Mouse (Mus musculus) liver, embryonic 13.5 days (tissue): ENCODE measurements around the gene Cpa4. TPM values are rescaled to one million over a fixed set of nuclear protein-coding genes. Genes with fewer than 3 reads are reported as not detected.

Experiments
- ATAC-seq: fragments of 200-750 bp; cut with Nextera tagmentation; 2 replicates; pipeline ENCODE4 v1.8.0; 2017; ENCODE audit warnings: low read depth, mild to moderate bottlenecking, moderate number of reproducible peaks, moderate library complexity
- DNase-seq: peaks from one replicate; pipeline ENCODE4 v3.0.0; 2022
- H3K27ac ChIP-seq: fragments of 300-500 bp; sonication (generic); 2 replicates; pipeline ENCODE4 v1.5.1; 2015; ENCODE audit warnings: moderate library complexity, mild to moderate bottlenecking, inconsistent platforms
- H3K27me3 ChIP-seq: fragments of 300-500 bp; sonication (generic); 2 replicates; pipeline ENCODE4 v1.6.1; 2015; ENCODE audit warnings: mild to moderate bottlenecking, inconsistent platforms
- H3K36me3 ChIP-seq: fragments of 300-500 bp; sonication (generic); 2 replicates; pipeline ENCODE4 v1.6.1; 2015; ENCODE audit warnings: mild to moderate bottlenecking, inconsistent platforms
- H3K4me1 ChIP-seq: fragments of 300-500 bp; sonication (generic); replicated peaks from 2 replicates; pipeline ENCODE4 v1.6.1; 2015; ENCODE audit warnings: inconsistent platforms
- H3K4me2 ChIP-seq: fragments of 300-500 bp; sonication (generic); 2 replicates; pipeline ENCODE4 v1.6.1; 2015; ENCODE audit warnings: inconsistent platforms, mild to moderate bottlenecking, moderate library complexity
- H3K4me3 ChIP-seq: fragments of 300-500 bp; sonication (generic); replicated peaks from 2 replicates; pipeline ENCODE4 v1.5.1; 2015; ENCODE audit warnings: mild to moderate bottlenecking, inconsistent platforms
- H3K9ac ChIP-seq: fragments of 300-500 bp; sonication (generic); 2 replicates; pipeline ENCODE4 v1.6.1; 2015; ENCODE audit warnings: mild to moderate bottlenecking, inconsistent platforms
- H3K9me3 ChIP-seq: fragments of 300-500 bp; sonication (generic); replicated peaks from 2 replicates; pipeline ENCODE4 v1.6.1; 2016; ENCODE audit warnings: inconsistent platforms
- WGBS: fragments of 180-500 bp; shearing (Covaris S2); methylation state at CpG from one replicate; pipeline ENCODE4 v1.1.7; 2015; ENCODE audit not compliant: insufficient replicate concordance; 5-methylcytosine and 5-hydroxymethylcytosine counted together
- polyA plus RNA-seq: library from polyadenylated mRNA; unstranded; fragments of >200 nt; fragmentation: Nextera tagmentation; extraction: Ambion mirVana; gene quantifications from 2 replicates; pipeline ENCODE4 v1.2.1, GENCODE M21; 2015

Cpa4 gene
- polyA plus RNA-seq, 1 experiment from 2014 or later: 0.13 TPM

GRCm38 (mm10) chr6:30552628-30553027 is 15.5 kb upstream of the Cpa4 start:
- no peaks in the 10 kb centered on the region for H3K36me3 ChIP-seq
- no peaks in the 10 kb centered on the region for H3K9me3 ChIP-seq
- no peak overlapping the region for H3K27ac ChIP-seq
- H3K4me3 ChIP-seq: no peak overlapping the region
- ATAC-seq: no peak
- H3K9ac ChIP-seq: no peak overlapping the region
- H3K4me2 ChIP-seq: no peak overlapping the region
- 46% methylated on average over 6 of the region's 6 CpGs for WGBS
- peaks cover 50% of the 10 kb centered on the region for H3K27me3 ChIP-seq
- DNase-seq: no peak
- H3K4me1 ChIP-seq: peaks cover 6% of the 10 kb centered on the region; the same call in 1 of the 2 replicates

GRCm38 (mm10) chr6:30553381-30554010 is 14.7 kb upstream of the Cpa4 start:
- WGBS: 62% methylated on average over 7 of the region's 7 CpGs
- H3K36me3 ChIP-seq: no peaks in the 10 kb centered on the region
- no peak overlapping the region for H3K27ac ChIP-seq
- H3K4me3 ChIP-seq: no peak overlapping the region
- H3K9me3 ChIP-seq: no peaks in the 10 kb centered on the region
- ATAC-seq (no peak), DNase-seq (no peak)
- no peak overlapping the region for H3K9ac ChIP-seq
- peaks cover 41% of the 10 kb centered on the region for H3K27me3 ChIP-seq
- H3K4me1 ChIP-seq: no peaks in the 10 kb centered on the region
- no peak overlapping the region for H3K4me2 ChIP-seq

GRCm38 (mm10) chr6:30554092-30554491 is 14.1 kb upstream of the Cpa4 start:
- peaks cover 36% of the 10 kb centered on the region for H3K27me3 ChIP-seq
- 69% methylated on average over 5 of the region's 5 CpGs for WGBS
- H3K4me3 ChIP-seq: no peak overlapping the region
- no peak for ATAC-seq
- no peak overlapping the region for H3K4me2 ChIP-seq
- no peak overlapping the region for H3K27ac ChIP-seq
- DNase-seq: no peak
- no peak overlapping the region for H3K9ac ChIP-seq
- no peaks in the 10 kb centered on the region for H3K4me1 ChIP-seq
- no peaks in the 10 kb centered on the region for H3K9me3 ChIP-seq
- no peaks in the 10 kb centered on the region for H3K36me3 ChIP-seq

GRCm38 (mm10) chr6:30554621-30555170 is 13.5 kb upstream of the Cpa4 start:
- no peak overlapping the region for H3K9ac ChIP-seq
- ATAC-seq (no peak), DNase-seq (no peak)
- H3K36me3 ChIP-seq: no peaks in the 10 kb centered on the region
- WGBS: 72% methylated on average over 5 of the region's 5 CpGs
- no peaks in the 10 kb centered on the region for H3K4me1 ChIP-seq
- H3K27me3 ChIP-seq: peaks cover 30% of the 10 kb centered on the region
- H3K27ac ChIP-seq: no peak overlapping the region
- H3K9me3 ChIP-seq: no peaks in the 10 kb centered on the region
- no peak overlapping the region for H3K4me2 ChIP-seq
- H3K4me3 ChIP-seq: no peak overlapping the region

GRCm38 (mm10) chr6:30556080-30556479 is 12.1 kb upstream of the Cpa4 start:
- Histone ChIP-seq H3K9me3 (no peaks in the 10 kb centered on the region), H3K4me1 (no peaks in the 10 kb centered on the region), H3K9ac (no peak overlapping the region), H3K4me2 (no peak overlapping the region), H3K27me3 (peaks cover 18% of the 10 kb centered on the region), H3K27ac (no peak overlapping the region), H3K36me3 (no peaks in the 10 kb centered on the region), H3K4me3 (no peak overlapping the region)
- DNase-seq (no peak), ATAC-seq (no peak)
- 25% methylated on average over 7 of the region's 9 CpGs for WGBS

- H3K9me3 ChIP-seq: no peaks in the 10 kb centered on the region
- no peak for DNase-seq
- no peak overlapping the region for H3K4me2 ChIP-seq
- no peak overlapping the region for H3K4me3 ChIP-seq
- no peak for ATAC-seq
- H3K27ac ChIP-seq: no peak overlapping the region
- H3K27me3 ChIP-seq: 0 out of 2 replicates have a peak, but pooled peaks cover 5% of the 10 kb centered on the region
- 39% methylated on average over 1 of the region's 1 CpGs for WGBS
- H3K4me1 ChIP-seq: 0 out of 2 replicates have a peak, but pooled peaks cover 3% of the 10 kb centered on the region
- no peaks in the 10 kb centered on the region for H3K36me3 ChIP-seq
- H3K9ac ChIP-seq: no peak overlapping the region
These were observed 8.4 kb upstream of the Cpa4 start for GRCm38 (mm10) chr6:30559726-30560125.

GRCm38 (mm10) chr6:30562132-30562531 is 6.0 kb upstream of the Cpa4 start:
- no peak for DNase-seq
- H3K9me3 ChIP-seq: no peaks in the 10 kb centered on the region
- 38% methylated on average over 4 of the region's 4 CpGs for WGBS

GRCm38 (mm10) chr6:30563575-30563974 is 4.6 kb upstream of the Cpa4 start:
- DNase-seq (no peak), ATAC-seq (no peak)
- WGBS: 58% methylated on average over 6 of the region's 6 CpGs

More at GRCm38 (mm10) chr6:30562132-30562531, 6.0 kb upstream of the Cpa4 start:
- Histone ChIP-seq H3K36me3 (no peaks in the 10 kb centered on the region), H3K4me2 (no peak overlapping the region), H3K4me3 (no peak overlapping the region), H3K27ac (no peak overlapping the region), H3K27me3 (0 out of 2 replicates have a peak, but pooled peaks cover 5% of the 10 kb centered on the region), H3K9ac (no peak overlapping the region), H3K4me1 (0 out of 2 replicates have a peak, but pooled peaks cover 3% of the 10 kb centered on the region)
- no peak for ATAC-seq

GRCm38 (mm10) chr6:30564051-30564450 is 4.1 kb upstream of the Cpa4 start:
- Histone ChIP-seq H3K4me2 (no peak overlapping the region), H3K27ac (no peak overlapping the region), H3K4me1 (0 out of 2 replicates have a peak, but pooled peaks cover 3% of the 10 kb centered on the region), H3K9ac (no peak overlapping the region), H3K9me3 (no peaks in the 10 kb centered on the region), H3K4me3 (no peak overlapping the region), H3K36me3 (no peaks in the 10 kb centered on the region), H3K27me3 (0 out of 2 replicates have a peak, but pooled peaks cover 5% of the 10 kb centered on the region)
- WGBS: 76% methylated on average over 6 of the region's 6 CpGs
- no peak for DNase-seq
- no peak for ATAC-seq

More at GRCm38 (mm10) chr6:30563575-30563974, 4.6 kb upstream of the Cpa4 start:
- H3K9ac ChIP-seq: no peak overlapping the region
- no peak overlapping the region for H3K27ac ChIP-seq
- H3K36me3 ChIP-seq: no peaks in the 10 kb centered on the region
- no peak overlapping the region for H3K4me3 ChIP-seq
- 0 out of 2 replicates have a peak, but pooled peaks cover 5% of the 10 kb centered on the region for H3K27me3 ChIP-seq
- no peak overlapping the region for H3K4me2 ChIP-seq
- 0 out of 2 replicates have a peak, but pooled peaks cover 3% of the 10 kb centered on the region for H3K4me1 ChIP-seq
- no peaks in the 10 kb centered on the region for H3K9me3 ChIP-seq

- no peak overlapping the region for H3K27ac ChIP-seq
- no peak for DNase-seq
These were observed 1.2 kb downstream of the Cpa4 start for GRCm38 (mm10) chr6:30569331-30569730.

GRCm38 (mm10) chr6:30570012-30570411 is 1.8 kb downstream of the Cpa4 start:
- no peak for ATAC-seq
- no peaks in the 10 kb centered on the region for H3K27me3 ChIP-seq
- no peaks in the 10 kb centered on the region for H3K36me3 ChIP-seq
- no peaks in the 10 kb centered on the region for H3K9me3 ChIP-seq
- no peaks in the 10 kb centered on the region for H3K4me1 ChIP-seq
- no peak for DNase-seq
- 82% methylated on average over 5 of the region's 5 CpGs for WGBS
- no peak overlapping the region for H3K4me3 ChIP-seq
- H3K4me2 ChIP-seq: no peak overlapping the region
- no peak overlapping the region for H3K27ac ChIP-seq
- no peak overlapping the region for H3K9ac ChIP-seq

More at GRCm38 (mm10) chr6:30569331-30569730, 1.2 kb downstream of the Cpa4 start:
- no peak for ATAC-seq
- H3K4me3 ChIP-seq: no peak overlapping the region
- no peaks in the 10 kb centered on the region for H3K36me3 ChIP-seq
- H3K4me2 ChIP-seq: no peak overlapping the region
- H3K9me3 ChIP-seq: no peaks in the 10 kb centered on the region
- H3K27me3 ChIP-seq: no peaks in the 10 kb centered on the region
- 72% methylated on average over 10 of the region's 10 CpGs for WGBS
- H3K4me1 ChIP-seq: 0 out of 2 replicates have a peak, but pooled peaks cover under 1% of the 10 kb centered on the region
- H3K9ac ChIP-seq: no peak overlapping the region
